In genomic region chr13:32337735-32338512, GRCm38 (mm10) we compare ENCODE assay signal across 8 mouse cellular contexts. TPM values are rescaled to one million over a fixed set of nuclear protein-coding genes. Genes with fewer than 3 reads are reported as not detected.
DNase-seq lines count a peak whose midpoint lies in the region; ATAC-seq and TF ChIP-seq lines count a peak whose summit lies in the region.

No protein-coding gene starts in this region.

- no peak for TF ChIP-seq EP300 in lung, postnatal 0 days (IDR thresholded peaks at IDR 0.05)

- intact Hi-C loops in gastrocnemius, postnatal 36 days (cut with DNase I): no loop called here

- peak overlapping the region; percentile 55 for H3K9ac ChIP-seq in lung, postnatal 0 days (replicated peaks; ENCODE audit: low read depth)
- peak overlapping the region; percentile 92 for H3K9ac ChIP-seq in hindbrain, embryonic 13.5 days
- peak overlapping the region; percentile 88 for H3K9ac ChIP-seq in midbrain, embryonic 13.5 days (replicated peaks)

- peak overlapping the region; percentile 47 for H3K27ac ChIP-seq in lung, postnatal 0 days (ENCODE audit: low read length)
- peak overlapping the region; percentile 78 for H3K27ac ChIP-seq in hindbrain, embryonic 13.5 days
- H3K27ac ChIP-seq in midbrain, embryonic 13.5 days: peak overlapping the region; percentile 74

- peak; percentile 59 for ATAC-seq in lung, postnatal 0 days
- ATAC-seq in hindbrain, embryonic 13.5 days (ENCODE audit: low FRiP score): peak; percentile 7
- ATAC-seq in midbrain, embryonic 13.5 days: peak; percentile 6

- peak overlapping the region; percentile 87 for H3K4me2 ChIP-seq in lung, postnatal 0 days (replicated peaks; ENCODE audit: low read depth, low read length)
- H3K4me2 ChIP-seq in hindbrain, embryonic 13.5 days: peak overlapping the region; percentile 82
- H3K4me2 ChIP-seq in midbrain, embryonic 13.5 days (replicated peaks): peak overlapping the region; percentile 88

- peak overlapping the region; percentile 73 for H3K4me3 ChIP-seq in lung, postnatal 0 days (ENCODE audit: low read depth, low read length)
- peak overlapping the region; percentile 84 for H3K4me3 ChIP-seq in hindbrain, embryonic 13.5 days
- peak overlapping the region; percentile 79 for H3K4me3 ChIP-seq in midbrain, embryonic 13.5 days (replicated peaks)

- no peaks in the 10 kb centered on the region for H3K27me3 ChIP-seq in lung, postnatal 0 days (replicated peaks; ENCODE audit: insufficient read depth, low read length)
- H3K27me3 ChIP-seq in hindbrain, embryonic 13.5 days: no peaks in the 10 kb centered on the region
- H3K27me3 ChIP-seq in midbrain, embryonic 13.5 days: no peaks in the 10 kb centered on the region

- no peaks in the 10 kb centered on the region for H3K9me3 ChIP-seq in lung, postnatal 0 days (ENCODE audit: low read length)
- H3K9me3 ChIP-seq in hindbrain, embryonic 13.5 days: no peaks in the 10 kb centered on the region
- H3K9me3 ChIP-seq in midbrain, embryonic 13.5 days: no peaks in the 10 kb centered on the region

- 8% methylated on average over 28 of the region's 32 CpGs for WGBS in lung, postnatal 0 days
- WGBS in hindbrain, embryonic 13.5 days: 6% methylated on average over 28 of the region's 32 CpGs
- WGBS in midbrain, embryonic 13.5 days: 5% methylated on average over 32 of the region's 32 CpGs

- no peaks in the 10 kb centered on the region for H3K4me1 ChIP-seq in lung, postnatal 0 days (ENCODE audit: insufficient read depth, low read depth, low read length)
- peaks cover 13% of the 10 kb centered on the region for H3K4me1 ChIP-seq in hindbrain, embryonic 13.5 days (replicated peaks)
- peaks cover 10% of the 10 kb centered on the region for H3K4me1 ChIP-seq in midbrain, embryonic 13.5 days (replicated peaks)

- TF ChIP-seq CTCF in lung, postnatal 0 days (IDR thresholded peaks at IDR 0.05): no peak

- no peak for DNase-seq in lung, postnatal 0 days (ENCODE audit: low spot score)
- DNase-seq in lung, adult 18-20 months: no peak
- DNase-seq in c-Kit-positive CD71-positive TER-119-negative erythroid progenitor cells, embryonic 14.5 days (ENCODE audit: low read depth): peak; percentile 14
- no peak for DNase-seq in gastrocnemius, postnatal 36 days
- DNase-seq in right cerebral cortex, adult 18-20 months: no peak
- no peak for DNase-seq in cerebellum, postnatal 4 days (ENCODE audit: low spot score in 2 of 2)

- H3K36me3 ChIP-seq in lung, postnatal 0 days (ENCODE audit: insufficient read depth, low read length): no peaks in the 10 kb centered on the region
- no peaks in the 10 kb centered on the region; the same call in 1 of the 2 replicates for H3K36me3 ChIP-seq in hindbrain, embryonic 13.5 days
- H3K36me3 ChIP-seq in midbrain, embryonic 13.5 days: no peaks in the 10 kb centered on the region

RNA-seq across cellular contexts. Expression of gene Gmds, which starts 0.6 kb away (rescaled TPM):
- polyA plus RNA-seq in lung, postnatal 0 days (2015; fragmentation: Nextera tagmentation; extraction: Ambion mirVana): 13.4 TPM in 2 replicates
- 34.3 and 37.1 TPM in 2 replicates for polyA plus RNA-seq in hindbrain, embryonic 13.5 days (2015; fragmentation: Nextera tagmentation; extraction: Ambion mirVana)
- polyA plus RNA-seq in midbrain, embryonic 13.5 days (2015; fragmentation: Nextera tagmentation; extraction: Ambion mirVana): 26.5 and 27.3 TPM in 2 replicates
- 1 to 10 TPM; 1.2 to 1.6 TPM for total RNA-seq in gastrocnemius, postnatal 36 days (2021)

Comparison
In these comparisons a context has a peak if more than half of its experiments do, and no peak if none do; other contexts are left out.
1. ATAC-seq: peak in every context shown above with its lines; median percentile 59 in lung, postnatal 0 days; 7 in hindbrain, embryonic 13.5 days; 6 in midbrain, embryonic 13.5 days.